Mouse (Mus musculus) lung, postnatal 0 days (tissue): ENCODE measurements around the gene Plppr3. TPM values are rescaled to one million over a fixed set of nuclear protein-coding genes. Genes with fewer than 3 reads are reported as not detected.
A peak's percentile ranks its signal among the peaks of the same experiment; 100 is the strongest.

Experiments
- ATAC-seq: fragments of 200-750 bp; cut with Nextera tagmentation; 2 replicates; pipeline ENCODE4 v1.8.0; 2017; ENCODE audit warnings: moderate library complexity
- DNase-seq: peaks from one replicate; pipeline ENCODE4 v3.0.0-alpha.2; 2016; ENCODE audit warnings: low spot score
- H3K27ac ChIP-seq: fragments of 300-500 bp; sonication (generic); 2 replicates; pipeline ENCODE4 v1.5.1; 2014; ENCODE audit warnings: antibody characterized with exemption, mild to moderate bottlenecking, low read length, mixed read lengths
- H3K27me3 ChIP-seq: fragments of 300-500 bp; sonication (generic); replicated peaks from 2 replicates; pipeline ENCODE4 v1.6.1; 2014; ENCODE audit warnings: low read length, mixed read lengths; ENCODE audit not compliant: insufficient read depth
- H3K36me3 ChIP-seq: fragments of 300-500 bp; sonication (generic); 2 replicates; pipeline ENCODE4 v1.6.1; 2014; ENCODE audit warnings: low read length, mixed read lengths; ENCODE audit not compliant: insufficient read depth
- H3K4me1 ChIP-seq: fragments of 300-500 bp; sonication (generic); 2 replicates; pipeline ENCODE4 v1.6.1; 2014; ENCODE audit warnings: antibody characterized with exemption, low read depth, low read length, mixed read lengths; ENCODE audit not compliant: insufficient read depth
- H3K4me2 ChIP-seq: fragments of 300-500 bp; sonication (generic); replicated peaks from 2 replicates; pipeline ENCODE4 v1.6.1; 2014; ENCODE audit warnings: low read depth, mild to moderate bottlenecking, low read length, moderate library complexity, mixed read lengths
- H3K4me3 ChIP-seq: fragments of 300-500 bp; sonication (generic); 2 replicates; pipeline ENCODE4 v1.5.1; 2014; ENCODE audit warnings: low read depth, low read length
- H3K9ac ChIP-seq: fragments of 300-500 bp; sonication (generic); replicated peaks from 2 replicates; pipeline ENCODE4 v1.6.1; 2014; ENCODE audit warnings: low read depth, mild to moderate bottlenecking
- H3K9me3 ChIP-seq: fragments of 300-500 bp; sonication (generic); 2 replicates; pipeline ENCODE4 v1.6.1; 2016; ENCODE audit warnings: low read length, mixed read lengths
- CTCF ChIP-seq: IDR thresholded peaks from 2 replicates; pipeline ENCODE4 v1.5.1; 2016; ENCODE audit warnings: antibody characterized with exemption, mild to moderate bottlenecking
- EP300 ChIP-seq: IDR thresholded peaks from 2 replicates; pipeline ENCODE4 v1.6.1; 2016; ENCODE audit warnings: antibody characterized with exemption, mild to moderate bottlenecking, control low read depth
- WGBS: fragments of 180-500 bp; shearing (Covaris S2); extraction: QIAGEN DNeasy Blood & Tissue Kit; methylation state at CpG from one replicate; pipeline ENCODE4 v1.1.7; 2014; 5-methylcytosine and 5-hydroxymethylcytosine counted together
- polyA plus RNA-seq: library from polyadenylated mRNA; unstranded; fragments of >200 nt; fragmentation: Nextera tagmentation; extraction: Ambion mirVana; gene quantifications from 2 replicates; pipeline ENCODE4 v1.2.1, GENCODE M21; 2015

The Plppr3 gene
- polyA plus RNA-seq, 1 experiment from 2014 or later = 3.9 TPM

- DNase-seq = peak; percentile 59
- 16% methylated on average over 4 of the region's 4 CpGs for WGBS
Measured at GRCm38 (mm10) chr10:79884446-79884845, 10.0 kb upstream of the Plppr3 start.

GRCm38 (mm10) chr10:79883297-79884084 lies 9.1 kb upstream of the Plppr3 start:
- no peaks in the 10 kb centered on the region for H3K27me3 ChIP-seq
- DNase-seq = peak; percentile 87
- H3K4me2 ChIP-seq = no peak overlapping the region
- ATAC-seq = peak; percentile 58
- H3K4me1 ChIP-seq = 0 out of 2 replicates have a peak, but pooled peaks cover 4% of the 10 kb centered on the region
- TF ChIP-seq EP300 (no peak), CTCF (peak; percentile 84)
- H3K9me3 ChIP-seq = no peaks in the 10 kb centered on the region
- 16% methylated on average over 22 of the region's 22 CpGs for WGBS
- no peak overlapping the region for H3K27ac ChIP-seq
- no peak overlapping the region for H3K4me3 ChIP-seq
- no peak overlapping the region for H3K9ac ChIP-seq
- no peaks in the 10 kb centered on the region for H3K36me3 ChIP-seq

More at GRCm38 (mm10) chr10:79884446-79884845, 10.0 kb upstream of the Plppr3 start:
- H3K27me3 ChIP-seq = no peaks in the 10 kb centered on the region
- H3K9me3 ChIP-seq = no peaks in the 10 kb centered on the region
- no peak overlapping the region for H3K4me3 ChIP-seq
- ATAC-seq = peak; percentile 35
- H3K4me1 ChIP-seq = 0 out of 2 replicates have a peak, but pooled peaks cover 4% of the 10 kb centered on the region
- no peak overlapping the region for H3K4me2 ChIP-seq
- no peak for TF ChIP-seq EP300
- no peak for TF ChIP-seq CTCF
- H3K9ac ChIP-seq = no peak overlapping the region
- no peaks in the 10 kb centered on the region for H3K36me3 ChIP-seq
- no peak overlapping the region for H3K27ac ChIP-seq

GRCm38 (mm10) chr10:79881981-79882380 lies 7.5 kb upstream of the Plppr3 start:
- Histone ChIP-seq H3K27me3 (no peaks in the 10 kb centered on the region), H3K36me3 (no peaks in the 10 kb centered on the region), H3K9ac (no peak overlapping the region), H3K27ac (no peak overlapping the region), H3K4me1 (0 out of 2 replicates have a peak, but pooled peaks cover 4% of the 10 kb centered on the region), H3K4me2 (peak overlapping the region; percentile 33), H3K9me3 (no peaks in the 10 kb centered on the region), H3K4me3 (no peak overlapping the region)
- WGBS = 6% methylated on average over 22 of the region's 22 CpGs
- TF ChIP-seq CTCF (no peak), EP300 (no peak)
- DNase-seq (peak; percentile 41), ATAC-seq (peak; percentile 13; the same call in 1 of the 2 replicates)

GRCm38 (mm10) chr10:79880721-79881120 lies 6.3 kb upstream of the Plppr3 start:
- no peak for ATAC-seq
- H3K4me3 ChIP-seq = no peak overlapping the region
- no peak for TF ChIP-seq CTCF
- no peak for TF ChIP-seq EP300

GRCm38 (mm10) chr10:79879527-79879926 lies 5.1 kb upstream of the Plppr3 start:
- TF ChIP-seq EP300 (no peak), CTCF (no peak)
- Histone ChIP-seq H3K4me3 (no peak overlapping the region), H3K27ac (no peak overlapping the region), H3K9ac (no peak overlapping the region), H3K4me2 (no peak overlapping the region), H3K27me3 (no peaks in the 10 kb centered on the region), H3K36me3 (no peaks in the 10 kb centered on the region), H3K4me1 (0 out of 2 replicates have a peak, but pooled peaks cover 3% of the 10 kb centered on the region), H3K9me3 (no peaks in the 10 kb centered on the region)
- DNase-seq = no peak
- no peak for ATAC-seq
- WGBS = 31% methylated on average over 3 of the region's 3 CpGs

More at GRCm38 (mm10) chr10:79880721-79881120, 6.3 kb upstream of the Plppr3 start:
- no peak for DNase-seq
- H3K4me2 ChIP-seq = no peak overlapping the region
- no peaks in the 10 kb centered on the region for H3K36me3 ChIP-seq
- H3K27me3 ChIP-seq = no peaks in the 10 kb centered on the region
- 22% methylated on average over 9 of the region's 9 CpGs for WGBS
- 0 out of 2 replicates have a peak, but pooled peaks cover 4% of the 10 kb centered on the region for H3K4me1 ChIP-seq
- H3K9me3 ChIP-seq = no peaks in the 10 kb centered on the region
- H3K9ac ChIP-seq = no peak overlapping the region
- no peak overlapping the region for H3K27ac ChIP-seq

GRCm38 (mm10) chr10:79877757-79878156 lies 3.3 kb upstream of the Plppr3 start:
- Histone ChIP-seq H3K4me2 (no peak overlapping the region; the same call in 1 of the 2 replicates), H3K27ac (peak overlapping the region; percentile 43; the same call in 1 of the 2 replicates), H3K4me3 (no peak overlapping the region), H3K36me3 (no peaks in the 10 kb centered on the region), H3K4me1 (0 out of 2 replicates have a peak, but pooled peaks cover 3% of the 10 kb centered on the region), H3K9ac (no peak overlapping the region), H3K27me3 (no peaks in the 10 kb centered on the region), H3K9me3 (no peaks in the 10 kb centered on the region)
- WGBS = 34% methylated on average over 12 of the region's 12 CpGs
- ATAC-seq = peak; percentile 52
- peak; percentile 77 for DNase-seq
- TF ChIP-seq CTCF (no peak), EP300 (peak; percentile 21; the same call in 1 of the 2 replicates)
